Mouse (Mus musculus) forebrain, embryonic 15.5 days (tissue): ENCODE results near the gene Gnl3l. TPM values are rescaled to one million over a fixed set of nuclear protein-coding genes. Genes with fewer than 3 reads are reported as not detected.

Experiments used
- ATAC-seq: fragments of 200-750 bp; cut with Nextera tagmentation; replicated peaks from 2 replicates; pipeline ENCODE4 v1.8.0; 2017; ENCODE audit warnings: mild to moderate bottlenecking, moderate TSS enrichment, moderate library complexity
- H3K27ac ChIP-seq: fragments of 300-500 bp; sonication (generic); replicated peaks from 2 replicates; pipeline ENCODE4 v1.5.1; 2015; ENCODE audit warnings: mild to moderate bottlenecking, inconsistent platforms
- H3K27me3 ChIP-seq: fragments of 300-500 bp; sonication (generic); 2 replicates; pipeline ENCODE4 v1.6.1; 2015; ENCODE audit warnings: inconsistent platforms
- H3K36me3 ChIP-seq: fragments of 300-500 bp; sonication (generic); 2 replicates; pipeline ENCODE4 v1.6.1; 2015; ENCODE audit warnings: mild to moderate bottlenecking, inconsistent platforms
- H3K4me1 ChIP-seq: fragments of 300-500 bp; sonication (generic); 2 replicates; pipeline ENCODE4 v1.6.1; 2015; ENCODE audit warnings: inconsistent platforms
- H3K4me2 ChIP-seq: fragments of 300-500 bp; sonication (generic); replicated peaks from 2 replicates; pipeline ENCODE4 v1.6.1; 2015; ENCODE audit warnings: mild to moderate bottlenecking, inconsistent platforms
- H3K4me3 ChIP-seq: fragments of 300-500 bp; sonication (generic); 2 replicates; pipeline ENCODE4 v1.5.1; 2015; ENCODE audit warnings: mild to moderate bottlenecking, inconsistent platforms
- H3K9ac ChIP-seq: fragments of 300-500 bp; sonication (generic); replicated peaks from 2 replicates; pipeline ENCODE4 v1.6.1; 2015; ENCODE audit warnings: mild to moderate bottlenecking, inconsistent platforms
- H3K9me3 ChIP-seq: fragments of 300-500 bp; sonication (generic); 2 replicates; pipeline ENCODE4 v1.6.1; 2016; ENCODE audit warnings: inconsistent platforms
- WGBS: fragments of 180-500 bp; shearing (Covaris S2); methylation state at CpG from one replicate; pipeline ENCODE4 v1.1.7; 2015; ENCODE audit warnings: mixed read lengths; 5-methylcytosine and 5-hydroxymethylcytosine counted together
- polyA plus RNA-seq: library from polyadenylated mRNA; unstranded; fragments of >200 nt; fragmentation: Nextera tagmentation; extraction: Ambion mirVana; gene quantifications from 2 replicates; pipeline ENCODE4 v1.2.1, GENCODE M21; 2015

Gene Gnl3l
- polyA plus RNA-seq, 1 experiment from 2014 or later: 59.6 TPM

- Histone ChIP-seq H3K27me3 (no peaks in the 10 kb centered on the region), H3K4me3 (no peak overlapping the region), H3K36me3 (no peaks in the 10 kb centered on the region), H3K4me1 (no peaks in the 10 kb centered on the region), H3K9me3 (no peaks in the 10 kb centered on the region), H3K27ac (no peak overlapping the region), H3K4me2 (no peak overlapping the region), H3K9ac (no peak overlapping the region)
- 68% methylated on average over 2 of the region's 2 CpGs for WGBS
- no peak for ATAC-seq
Measured at GRCm38 (mm10) chrX:150955441-150955840, 61.7 kb downstream of the Gnl3l start.

GRCm38 (mm10) chrX:150954721-150955120, 62.4 kb downstream of the Gnl3l start:
- ATAC-seq: no peak
- no peaks in the 10 kb centered on the region for H3K36me3 ChIP-seq
- no peak overlapping the region for H3K27ac ChIP-seq
- no peaks in the 10 kb centered on the region for H3K27me3 ChIP-seq
- no peak overlapping the region for H3K4me3 ChIP-seq
- H3K4me2 ChIP-seq: no peak overlapping the region
- no peaks in the 10 kb centered on the region for H3K9me3 ChIP-seq
- WGBS: 77% methylated on average over 1 of the region's 1 CpGs
- no peak overlapping the region for H3K9ac ChIP-seq
- H3K4me1 ChIP-seq: no peaks in the 10 kb centered on the region

Other genes starting within 250 kb of the Gnl3l start
- 289 and 297 TPM in 2 replicates for gene Maged2, start 203.0 kb downstream of the Gnl3l start, polyA plus RNA-seq
- 10.6 and 12.4 TPM in 2 replicates for gene Fgd1, start 28.8 kb upstream of the Gnl3l start, polyA plus RNA-seq
- gene Tsr2, start 79.2 kb upstream of the Gnl3l start, polyA plus RNA-seq: 35.5 and 38.0 TPM in 2 replicates
- gene Wnk3, start 180.8 kb upstream of the Gnl3l start, polyA plus RNA-seq: 11.6 and 14.2 TPM in 2 replicates